Mouse (Mus musculus): ENCODE data around the gene Macrod1. TPM values are rescaled to one million over a fixed set of nuclear protein-coding genes. Genes with fewer than 3 reads are reported as not detected.
A peak's percentile ranks its signal among the peaks of the same experiment; 100 is the strongest.

Macrod1 gene
- total RNA-seq, 1 experiment from 2014 or later, result not detected

- ATAC-seq (replicated peaks; ENCODE audit: insufficient number of reproducible peaks, low FRiP score, low TSS enrichment, poor library complexity, severe bottlenecking), result no peak
Measured at GRCm38 (mm10) chr19:7128551-7129475, 72.2 kb downstream of the Macrod1 start.

- no peak for ATAC-seq (replicated peaks; ENCODE audit: insufficient number of reproducible peaks, low FRiP score, low TSS enrichment, poor library complexity, severe bottlenecking)
Measured at GRCm38 (mm10) chr19:7130317-7130716, 73.7 kb downstream of the Macrod1 start.

DNA sequence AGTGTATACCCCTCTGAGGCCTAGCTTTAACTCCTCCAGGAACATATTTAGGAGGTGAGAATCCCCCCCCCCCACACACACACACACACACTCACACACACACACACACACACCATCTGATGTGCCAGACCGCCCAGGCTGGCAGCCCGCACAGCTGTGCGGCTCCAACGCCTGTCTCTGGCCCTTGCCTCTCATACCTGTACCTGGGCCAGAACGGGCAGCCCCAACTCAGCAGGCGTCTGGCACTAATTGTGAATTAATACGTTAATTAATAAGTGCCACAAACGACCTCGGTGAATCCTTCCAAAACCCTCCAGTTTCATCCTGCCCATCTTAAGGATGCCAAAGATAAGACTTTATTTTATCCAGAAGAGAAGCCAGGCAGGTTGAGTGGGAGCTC lies 76.8 kb downstream of the Macrod1 start:
- no peak for ATAC-seq (replicated peaks; ENCODE audit: insufficient number of reproducible peaks, low FRiP score, low TSS enrichment, poor library complexity, severe bottlenecking)

DNA sequence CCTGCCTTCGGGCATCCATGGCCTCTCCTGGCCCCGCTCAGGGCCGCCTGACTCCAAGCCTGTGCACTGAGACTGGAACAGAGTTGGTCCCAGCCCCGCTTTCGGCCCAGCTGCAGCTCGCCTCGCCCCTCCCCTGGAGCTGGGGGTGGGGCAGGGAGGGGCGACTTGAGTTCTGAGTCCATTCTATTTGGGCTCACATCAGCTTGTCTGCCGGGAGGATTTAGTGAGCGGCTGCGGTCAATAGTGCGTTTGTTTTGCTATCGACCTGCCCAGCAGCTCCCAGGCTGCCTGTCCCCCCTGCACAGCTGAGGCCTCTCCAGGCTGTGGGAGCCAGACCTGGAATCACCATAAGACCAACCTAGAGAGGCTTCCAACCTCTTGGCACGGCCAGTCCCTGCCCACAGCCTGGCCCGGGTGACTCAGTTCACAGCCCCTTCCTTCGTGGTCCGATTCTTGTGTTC lies 78.1 kb downstream of the Macrod1 start:
- no peak for ATAC-seq (replicated peaks; ENCODE audit: insufficient number of reproducible peaks, low FRiP score, low TSS enrichment, poor library complexity, severe bottlenecking)

DNA sequence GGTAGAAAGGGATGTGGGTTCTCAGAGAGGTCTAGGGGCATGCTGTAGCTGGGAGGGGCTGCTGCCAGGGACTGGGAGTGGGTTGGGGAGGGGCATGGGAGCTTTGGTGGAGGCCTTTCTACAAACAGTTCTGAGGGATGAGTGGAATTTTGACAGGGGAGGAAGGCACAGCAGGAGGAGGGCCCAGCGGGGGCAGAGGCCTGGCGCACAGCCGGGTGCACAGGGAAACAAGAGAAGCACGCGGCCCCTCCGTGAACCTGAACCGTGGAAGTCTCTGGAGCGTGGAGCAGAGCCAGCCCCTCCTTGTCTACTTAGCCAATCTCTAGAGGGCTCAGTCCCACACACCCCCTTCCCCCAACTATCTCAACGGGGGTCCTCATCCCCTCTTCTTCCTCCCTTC lies 78.9 kb downstream of the Macrod1 start:
- no peak for ATAC-seq (replicated peaks; ENCODE audit: insufficient number of reproducible peaks, low FRiP score, low TSS enrichment, poor library complexity, severe bottlenecking)

GRCm38 (mm10) chr19:7136016-7136415 lies 79.4 kb downstream of the Macrod1 start:
- no peak for ATAC-seq (replicated peaks; ENCODE audit: insufficient number of reproducible peaks, low FRiP score, low TSS enrichment, poor library complexity, severe bottlenecking)

DNA sequence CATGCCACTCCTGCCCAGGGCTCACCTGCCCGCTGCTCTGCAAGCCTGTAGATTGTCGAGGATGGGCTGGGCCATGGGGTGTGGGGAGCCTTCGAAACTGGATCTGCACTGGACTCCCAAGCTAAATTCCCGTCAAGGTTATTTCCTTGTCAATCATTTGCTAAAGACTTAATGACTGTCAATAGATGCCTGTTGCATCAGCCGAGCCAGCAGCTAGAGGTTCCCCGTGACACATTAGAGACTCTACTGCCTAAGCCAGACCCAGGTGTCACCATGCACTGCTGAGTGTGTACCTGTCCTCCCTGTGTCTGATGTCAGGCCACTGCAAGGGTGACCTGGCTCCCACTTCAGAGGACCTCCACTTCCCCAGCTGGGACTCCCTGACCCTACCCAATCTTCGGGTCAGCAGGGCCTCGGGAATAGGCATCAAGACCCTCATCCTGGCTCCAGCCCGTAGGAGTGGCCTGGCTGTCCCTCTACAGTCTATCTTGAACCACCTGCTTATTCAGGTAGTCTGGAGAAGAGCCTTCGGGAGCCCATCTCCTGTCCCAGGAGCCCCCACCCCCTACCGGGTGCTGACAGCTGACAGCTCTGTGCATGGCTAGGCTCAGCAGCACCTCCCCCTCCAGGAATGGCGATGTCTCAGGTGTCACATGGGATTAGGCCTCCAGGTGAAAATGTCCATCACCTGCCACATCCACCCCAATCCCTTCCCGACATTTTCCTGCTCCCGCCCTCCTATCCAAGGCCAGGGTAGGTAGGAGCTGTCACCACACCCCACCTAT lies 80.3 kb downstream of the Macrod1 start:
- no peak for ATAC-seq (replicated peaks; ENCODE audit: insufficient number of reproducible peaks, low FRiP score, low TSS enrichment, poor library complexity, severe bottlenecking)

DNA sequence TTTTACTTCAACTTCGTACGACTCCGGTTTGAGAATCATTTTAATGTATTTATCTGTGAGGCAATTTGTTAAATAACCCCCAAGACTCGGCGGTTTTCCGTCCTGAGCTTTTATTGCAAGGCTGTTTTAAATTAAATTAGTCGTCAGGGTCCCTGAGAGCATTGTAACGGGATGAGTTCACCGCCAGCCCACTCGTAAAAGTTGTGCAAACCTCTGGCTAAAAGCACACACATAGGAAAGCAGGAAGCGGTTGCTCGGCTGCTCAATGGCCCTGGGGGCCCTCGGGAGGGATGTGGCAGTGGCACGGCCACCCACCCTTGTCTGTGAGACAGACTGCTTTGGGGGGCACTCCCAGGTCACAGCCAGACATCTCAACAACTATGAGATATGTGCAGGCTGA lies 81.7 kb downstream of the Macrod1 start:
- no peak for ATAC-seq (replicated peaks; ENCODE audit: insufficient number of reproducible peaks, low FRiP score, low TSS enrichment, poor library complexity, severe bottlenecking)

DNA sequence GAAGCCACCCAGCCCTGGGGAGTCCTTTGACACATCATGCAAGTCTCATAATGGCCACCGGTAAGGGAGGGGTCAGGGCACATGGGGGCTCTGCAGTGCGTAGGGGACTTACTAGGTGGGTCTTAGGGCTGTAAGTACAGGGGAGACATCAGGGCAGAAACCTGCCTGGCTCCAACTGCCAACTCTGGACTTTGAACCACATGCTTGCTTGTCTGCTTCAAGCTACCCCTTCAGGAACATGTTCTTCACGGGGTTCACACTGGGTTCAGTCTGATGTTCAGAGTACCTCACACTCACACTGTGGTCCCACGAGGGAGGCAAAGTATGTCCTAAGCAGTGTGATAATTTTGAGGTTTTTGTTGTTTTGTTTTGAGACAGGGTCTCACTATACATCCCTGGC lies 82.7 kb downstream of the Macrod1 start:
- ATAC-seq (replicated peaks; ENCODE audit: insufficient number of reproducible peaks, low FRiP score, low TSS enrichment, poor library complexity, severe bottlenecking), result no peak

- ATAC-seq (replicated peaks; ENCODE audit: insufficient number of reproducible peaks, low FRiP score, low TSS enrichment, poor library complexity, severe bottlenecking), result no peak
Measured at GRCm38 (mm10) chr19:7140373-7140772, 83.8 kb downstream of the Macrod1 start.

GRCm38 (mm10) chr19:7140856-7141421 lies 84.3 kb downstream of the Macrod1 start:
- no peak for ATAC-seq (replicated peaks; ENCODE audit: insufficient number of reproducible peaks, low FRiP score, low TSS enrichment, poor library complexity, severe bottlenecking)

DNA sequence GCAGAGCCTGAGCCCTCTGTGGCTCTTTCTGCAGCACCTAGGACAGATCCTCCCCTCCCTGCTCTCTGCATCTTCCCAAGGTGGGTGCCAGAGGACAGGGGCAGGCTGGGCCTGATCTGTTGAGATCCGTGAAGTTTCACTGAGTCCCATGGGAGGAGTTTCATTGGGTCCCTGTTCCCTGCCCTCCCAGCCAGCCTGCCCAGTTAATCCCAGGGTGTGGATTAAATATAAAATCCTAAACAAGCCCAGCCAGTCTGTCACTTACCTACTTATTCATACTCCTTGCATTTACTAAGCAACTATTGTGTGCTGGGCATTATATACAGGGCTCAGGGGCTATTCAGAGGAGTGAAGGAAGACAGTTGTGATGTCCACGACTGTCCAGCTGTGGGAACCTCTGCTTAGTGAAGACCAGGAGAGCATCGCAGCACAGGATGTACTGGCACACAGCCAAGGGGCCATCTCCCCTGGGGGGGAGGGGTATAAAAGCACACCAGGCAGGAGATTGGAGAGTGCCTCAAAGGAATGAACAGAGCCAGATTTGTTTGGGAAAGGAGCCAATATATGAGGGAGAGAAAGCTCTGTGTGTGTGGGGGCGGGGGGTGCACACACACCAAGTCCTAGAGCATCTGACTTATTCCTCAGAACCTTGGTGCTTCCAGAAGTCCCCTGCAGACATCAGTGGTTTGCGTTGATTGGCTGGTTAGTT lies 85.8 kb downstream of the Macrod1 start:
- no peak for ATAC-seq (replicated peaks; ENCODE audit: insufficient number of reproducible peaks, low FRiP score, low TSS enrichment, poor library complexity, severe bottlenecking)

DNA sequence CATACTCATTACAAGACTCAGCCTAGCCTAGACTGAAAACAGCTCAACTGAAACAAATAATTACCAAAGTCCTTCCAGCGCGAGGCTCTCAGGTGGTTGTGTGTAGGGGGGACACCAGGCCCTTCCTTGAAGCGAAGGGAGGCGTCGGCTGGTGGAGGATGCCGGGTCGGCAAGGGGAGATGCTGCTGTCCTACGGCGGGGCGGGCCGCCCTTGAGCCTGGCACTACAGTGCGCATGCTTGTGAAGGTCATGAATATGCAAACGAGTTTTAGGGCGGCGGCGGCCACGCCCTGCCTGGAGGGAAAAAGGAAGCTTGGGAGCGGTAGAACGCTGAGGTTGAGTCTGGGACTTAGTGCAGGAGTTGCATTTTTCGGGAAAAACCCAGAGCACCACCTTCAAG lies 87.2 kb downstream of the Macrod1 start:
- ATAC-seq (replicated peaks; ENCODE audit: insufficient number of reproducible peaks, low FRiP score, low TSS enrichment, poor library complexity, severe bottlenecking), result 0 out of 2 replicates have a peak, but pooled peaks have one; percentile 32

DNA sequence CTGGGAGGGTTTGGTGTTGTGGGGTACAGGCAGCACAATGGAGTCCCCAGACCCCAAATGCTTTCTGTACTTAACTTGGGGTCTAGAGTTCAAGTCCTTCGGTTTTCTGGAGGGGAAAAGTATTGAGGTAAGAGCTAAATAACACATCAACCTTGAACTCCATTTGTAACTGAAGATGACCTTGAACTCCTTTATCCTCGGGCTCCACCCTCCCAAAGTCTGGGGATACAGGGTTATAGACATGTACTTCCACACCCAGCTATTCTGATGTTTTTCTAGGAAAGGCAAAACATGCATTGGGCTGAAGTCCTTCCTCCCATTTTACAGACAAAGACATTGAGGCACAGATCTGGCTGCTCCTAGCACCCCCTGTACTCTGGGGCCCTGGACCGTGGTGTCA lies 87.8 kb downstream of the Macrod1 start:
- ATAC-seq (replicated peaks; ENCODE audit: insufficient number of reproducible peaks, low FRiP score, low TSS enrichment, poor library complexity, severe bottlenecking), result no peak

DNA sequence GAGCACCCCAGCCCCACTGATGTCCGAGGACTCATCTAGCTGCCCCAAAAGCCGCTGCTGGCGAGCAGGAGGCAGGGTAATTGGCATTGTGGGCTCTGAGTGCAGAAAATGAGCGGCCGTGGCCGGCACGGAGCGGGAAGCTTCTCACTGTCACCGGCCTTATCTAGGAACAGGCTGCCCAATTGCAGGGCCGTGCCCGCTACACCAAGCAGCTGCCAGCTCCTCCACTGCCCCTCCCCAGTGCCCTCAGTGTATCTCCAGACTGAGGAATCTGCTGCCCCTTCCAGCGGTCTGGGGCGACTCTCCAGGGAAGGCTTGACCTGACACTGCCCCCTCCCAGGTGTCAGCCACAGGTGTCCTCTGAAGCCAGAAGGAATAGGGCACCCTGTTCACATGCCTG lies 89.8 kb downstream of the Macrod1 start:
- ATAC-seq (replicated peaks; ENCODE audit: insufficient number of reproducible peaks, low FRiP score, low TSS enrichment, poor library complexity, severe bottlenecking), result no peak

DNA sequence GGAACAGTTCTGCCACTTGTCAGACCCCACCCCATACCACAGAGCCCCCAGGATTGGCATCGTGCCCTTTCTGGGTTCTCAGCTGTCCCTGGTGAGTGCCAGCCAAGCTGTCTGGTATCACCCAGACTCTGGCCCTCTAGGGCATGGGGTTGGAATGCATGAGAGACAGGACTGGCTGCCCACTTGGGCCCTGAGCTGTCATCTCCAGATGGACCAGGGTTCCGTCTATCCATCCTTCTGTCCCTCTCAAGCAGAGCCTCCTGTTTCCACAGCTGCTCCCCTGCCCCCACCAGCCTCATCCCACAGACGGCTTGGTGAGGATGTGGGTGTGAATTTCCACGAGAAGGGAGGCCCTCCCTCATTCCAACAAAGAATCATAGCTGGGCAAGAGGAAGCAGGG lies 91.5 kb downstream of the Macrod1 start:
- ATAC-seq (replicated peaks; ENCODE audit: insufficient number of reproducible peaks, low FRiP score, low TSS enrichment, poor library complexity, severe bottlenecking), result no peak

- no peak for ATAC-seq (replicated peaks; ENCODE audit: insufficient number of reproducible peaks, low FRiP score, low TSS enrichment, poor library complexity, severe bottlenecking)
Measured at GRCm38 (mm10) chr19:7148541-7149085, 92.0 kb downstream of the Macrod1 start.

DNA sequence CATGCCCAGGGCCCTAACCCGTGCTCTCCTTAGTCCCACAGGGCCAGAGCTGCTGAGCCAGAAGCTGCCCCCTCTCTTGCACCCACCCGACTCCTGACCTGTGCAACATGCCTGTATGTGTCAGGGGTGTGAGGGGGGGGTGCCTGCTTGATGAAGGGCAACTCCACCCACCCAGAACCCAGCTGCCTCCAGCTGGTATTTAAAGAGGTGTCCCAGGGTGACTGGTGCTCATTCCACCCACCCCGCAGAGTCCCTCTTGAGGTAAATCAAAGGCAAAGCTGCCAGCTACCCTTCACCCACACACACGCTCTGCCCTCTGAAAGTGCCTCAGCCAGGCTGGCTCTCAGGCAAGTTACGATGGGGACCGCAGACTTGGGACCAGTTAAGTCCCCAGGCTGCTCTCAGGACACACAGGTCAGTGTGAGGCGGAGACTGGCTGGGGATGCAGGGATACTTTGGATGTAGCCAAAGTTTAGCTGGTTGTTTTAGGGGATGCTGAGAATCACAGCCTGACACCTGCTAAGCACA lies 92.6 kb downstream of the Macrod1 start:
- ATAC-seq (replicated peaks; ENCODE audit: insufficient number of reproducible peaks, low FRiP score, low TSS enrichment, poor library complexity, severe bottlenecking), result no peak

Measured in monocyte, adult 5-6 weeks (primary cell).